Mouse (Mus musculus) limb, embryonic 13.5 days (tissue): ENCODE measurements at regions not wholly inside any gene's neighbourhood (a gene's known extent, or its start where the extent isn't known, plus 50 kb on each side); places are given as distances from the start of the nearest gene placed in this dataset.

Experiments
- ATAC-seq: fragments of 200-750 bp; cut with Nextera tagmentation; 2 replicates; pipeline ENCODE4 v1.8.0; 2017; ENCODE audit warnings: low read depth, moderate number of reproducible peaks, moderate TSS enrichment; ENCODE audit not compliant: low FRiP score
- H3K27ac ChIP-seq: fragments of 300-500 bp; sonication (generic); 2 replicates; pipeline ENCODE4 v1.5.1; 2015; ENCODE audit warnings: inconsistent platforms, mild to moderate bottlenecking, moderate library complexity
- H3K27me3 ChIP-seq: fragments of 300-500 bp; sonication (generic); 2 replicates; pipeline ENCODE4 v1.6.1; 2015; ENCODE audit warnings: mild to moderate bottlenecking, inconsistent platforms
- H3K36me3 ChIP-seq: fragments of 300-500 bp; sonication (generic); 2 replicates; pipeline ENCODE4 v1.6.1; 2015; ENCODE audit warnings: inconsistent platforms, mild to moderate bottlenecking, moderate library complexity
- H3K4me1 ChIP-seq: fragments of 300-500 bp; sonication (generic); 2 replicates; pipeline ENCODE4 v1.6.1; 2015; ENCODE audit warnings: inconsistent platforms
- H3K4me2 ChIP-seq: fragments of 300-500 bp; sonication (generic); replicated peaks from 2 replicates; pipeline ENCODE4 v1.6.1; 2015; ENCODE audit warnings: inconsistent platforms, mild to moderate bottlenecking, moderate library complexity
- H3K4me3 ChIP-seq: fragments of 300-500 bp; sonication (generic); 2 replicates; pipeline ENCODE4 v1.5.1; 2015; ENCODE audit warnings: moderate library complexity, mild to moderate bottlenecking, inconsistent platforms
- H3K9ac ChIP-seq: fragments of 300-500 bp; sonication (generic); 2 replicates; pipeline ENCODE4 v1.6.1; 2015; ENCODE audit warnings: mild to moderate bottlenecking, inconsistent platforms
- H3K9me3 ChIP-seq: fragments of 300-500 bp; sonication (generic); 2 replicates; pipeline ENCODE4 v1.6.1; 2016; ENCODE audit warnings: inconsistent platforms
- WGBS: fragments of 180-500 bp; shearing (Covaris S2); methylation state at CpG from one replicate; pipeline ENCODE4 v1.1.7; 2015; 5-methylcytosine and 5-hydroxymethylcytosine counted together

DNA sequence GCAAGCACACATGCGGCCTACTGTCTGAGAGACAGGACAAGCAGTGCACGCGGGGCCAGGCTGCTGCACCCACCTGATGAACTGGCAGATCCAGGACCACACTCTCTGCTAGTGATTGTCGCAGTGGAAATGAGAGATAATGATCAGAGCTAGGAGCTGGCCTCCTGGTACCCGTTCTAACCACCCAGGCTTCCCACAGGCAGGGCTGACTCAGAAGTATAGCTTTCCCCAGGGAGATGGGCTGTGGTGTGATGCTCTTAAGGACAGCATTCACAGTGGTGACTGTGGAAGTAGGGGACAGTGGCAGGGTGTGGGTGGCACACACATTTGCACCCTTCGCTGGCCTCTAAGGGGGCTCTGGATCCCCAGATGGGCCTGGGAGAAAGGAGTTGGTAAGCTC is 128.0 kb downstream of the Kif26a start:
- 82% methylated on average over 6 of the region's 6 CpGs for WGBS
- H3K9ac ChIP-seq: no peak overlapping the region

GRCm38 (mm10) chr12:112274756-112275155 is 128.7 kb downstream of the Kif26a start:
- ATAC-seq: no peak
- no peak overlapping the region for H3K4me2 ChIP-seq
- no peaks in the 10 kb centered on the region for H3K36me3 ChIP-seq
- 35% methylated on average over 11 of the region's 11 CpGs for WGBS
- no peak overlapping the region for H3K4me3 ChIP-seq
- no peak overlapping the region for H3K27ac ChIP-seq
- no peak overlapping the region for H3K9ac ChIP-seq
- peaks cover 47% of the 10 kb centered on the region for H3K4me1 ChIP-seq
- H3K9me3 ChIP-seq: no peaks in the 10 kb centered on the region
- peaks cover 8% of the 10 kb centered on the region; the same call in 1 of the 2 replicates for H3K27me3 ChIP-seq

More for the DNA sequence above, 128.0 kb downstream of the Kif26a start:
- no peak overlapping the region for H3K4me2 ChIP-seq
- H3K36me3 ChIP-seq: no peaks in the 10 kb centered on the region
- no peak overlapping the region for H3K27ac ChIP-seq
- H3K4me1 ChIP-seq: peaks cover 47% of the 10 kb centered on the region
- no peak for ATAC-seq
- no peak overlapping the region for H3K4me3 ChIP-seq
- no peaks in the 10 kb centered on the region for H3K9me3 ChIP-seq
- peaks cover 8% of the 10 kb centered on the region; the same call in 1 of the 2 replicates for H3K27me3 ChIP-seq

DNA sequence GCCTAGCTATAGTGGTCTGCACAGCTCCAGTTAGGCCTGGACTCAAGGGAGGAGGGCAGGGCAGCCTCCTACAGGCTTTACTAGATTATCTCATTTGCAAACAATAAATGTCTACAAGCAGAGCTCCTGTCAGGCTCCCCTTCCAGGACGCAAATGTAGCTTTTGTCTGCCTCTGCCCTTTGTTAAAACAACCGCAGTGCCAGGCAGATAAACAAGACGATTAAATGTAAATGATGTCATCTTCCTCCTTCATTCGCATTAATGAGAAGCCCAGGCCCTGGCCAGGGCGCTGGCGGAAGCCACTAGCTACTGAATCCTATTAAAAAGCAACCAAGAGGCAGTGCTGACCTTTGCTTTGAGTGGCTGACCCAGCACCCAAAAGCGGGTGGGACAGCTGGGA is 130.6 kb downstream of the Kif26a start:
- Histone ChIP-seq H3K27me3 (peaks cover 8% of the 10 kb centered on the region; the same call in 1 of the 2 replicates), H3K36me3 (no peaks in the 10 kb centered on the region), H3K4me3 (no peak overlapping the region), H3K4me2 (no peak overlapping the region), H3K9ac (no peak overlapping the region), H3K27ac (no peak overlapping the region), H3K4me1 (peaks cover 45% of the 10 kb centered on the region), H3K9me3 (no peaks in the 10 kb centered on the region)
- ATAC-seq: no peak
- WGBS: 35% methylated on average over 7 of the region's 7 CpGs

- Histone ChIP-seq H3K36me3 (no peaks in the 10 kb centered on the region), H3K27ac (no peak overlapping the region), H3K4me2 (no peak overlapping the region), H3K4me3 (no peak overlapping the region), H3K9ac (no peak overlapping the region), H3K9me3 (no peaks in the 10 kb centered on the region), H3K4me1 (peaks cover 36% of the 10 kb centered on the region), H3K27me3 (peaks cover 8% of the 10 kb centered on the region; the same call in 1 of the 2 replicates)
- ATAC-seq: no peak
- WGBS: 44% methylated on average over 14 of the region's 14 CpGs
These were observed 131.5 kb downstream of the Kif26a start for GRCm38 (mm10) chr12:112277511-112277910.

DNA sequence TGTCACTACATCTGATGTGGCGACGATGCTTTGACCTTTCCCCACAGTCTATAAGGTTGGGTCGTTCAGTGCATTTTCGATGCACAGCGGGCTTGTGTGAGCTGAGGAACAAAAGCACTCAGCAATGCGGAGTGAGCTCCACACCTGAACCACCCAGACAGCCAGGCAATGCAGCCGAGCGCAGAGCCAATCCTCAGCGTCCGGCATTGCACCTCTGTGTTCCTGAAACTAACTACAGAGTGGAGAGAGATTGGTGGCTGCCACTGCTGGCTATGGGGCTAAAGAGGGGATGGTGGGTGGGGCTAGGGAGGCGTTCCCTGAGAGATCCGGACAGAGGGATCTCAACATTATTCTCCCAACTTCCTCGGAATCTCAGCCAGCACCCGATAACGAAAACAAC is 139.1 kb downstream of the Kif26a start:
- ATAC-seq: no peak
- Histone ChIP-seq H3K4me1 (0 out of 2 replicates have a peak, but pooled peaks cover 9% of the 10 kb centered on the region), H3K9ac (no peak overlapping the region), H3K4me2 (no peak overlapping the region), H3K9me3 (no peaks in the 10 kb centered on the region), H3K36me3 (no peaks in the 10 kb centered on the region), H3K4me3 (no peak overlapping the region), H3K27ac (no peak overlapping the region), H3K27me3 (no peaks in the 10 kb centered on the region)
- WGBS: 55% methylated on average over 15 of the region's 15 CpGs

DNA sequence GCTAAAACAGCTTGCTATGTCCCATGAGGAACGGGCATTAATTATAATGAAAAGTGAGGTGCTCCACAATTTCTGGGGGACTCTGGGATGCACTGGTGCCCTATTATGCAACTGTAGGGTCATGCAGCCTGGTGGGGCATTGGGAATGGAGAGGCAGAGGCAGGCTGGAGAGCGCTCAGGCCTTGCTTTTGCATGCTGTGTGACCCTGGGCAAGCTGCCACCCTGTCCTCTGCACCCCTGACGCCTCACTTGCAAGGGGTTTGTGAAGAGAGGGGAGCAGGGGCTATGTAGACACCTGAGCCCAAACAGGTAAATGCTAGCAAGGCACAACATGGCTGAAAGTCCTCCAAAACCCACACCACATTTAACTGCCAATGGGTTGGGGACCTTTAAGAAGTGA is 142.8 kb downstream of the Kif26a start:
- Histone ChIP-seq H3K4me3 (no peak overlapping the region), H3K4me2 (no peak overlapping the region), H3K27me3 (no peaks in the 10 kb centered on the region), H3K9ac (no peak overlapping the region), H3K4me1 (peaks cover 15% of the 10 kb centered on the region), H3K36me3 (no peaks in the 10 kb centered on the region), H3K9me3 (no peaks in the 10 kb centered on the region), H3K27ac (no peak overlapping the region)
- no peak for ATAC-seq
- WGBS: 90% methylated on average over 3 of the region's 3 CpGs

GRCm38 (mm10) chr12:112290299-112290698 is 144.3 kb downstream of the Kif26a start:
- no peaks in the 10 kb centered on the region for H3K27me3 ChIP-seq
- no peaks in the 10 kb centered on the region for H3K36me3 ChIP-seq
- H3K9me3 ChIP-seq: no peaks in the 10 kb centered on the region
- 83% methylated on average over 9 of the region's 9 CpGs for WGBS
- H3K4me3 ChIP-seq: no peak overlapping the region
- no peak for ATAC-seq
- H3K9ac ChIP-seq: no peak overlapping the region; the same call in 1 of the 2 replicates
- H3K4me2 ChIP-seq: no peak overlapping the region
- no peak overlapping the region for H3K27ac ChIP-seq
- H3K4me1 ChIP-seq: peaks cover 14% of the 10 kb centered on the region

DNA sequence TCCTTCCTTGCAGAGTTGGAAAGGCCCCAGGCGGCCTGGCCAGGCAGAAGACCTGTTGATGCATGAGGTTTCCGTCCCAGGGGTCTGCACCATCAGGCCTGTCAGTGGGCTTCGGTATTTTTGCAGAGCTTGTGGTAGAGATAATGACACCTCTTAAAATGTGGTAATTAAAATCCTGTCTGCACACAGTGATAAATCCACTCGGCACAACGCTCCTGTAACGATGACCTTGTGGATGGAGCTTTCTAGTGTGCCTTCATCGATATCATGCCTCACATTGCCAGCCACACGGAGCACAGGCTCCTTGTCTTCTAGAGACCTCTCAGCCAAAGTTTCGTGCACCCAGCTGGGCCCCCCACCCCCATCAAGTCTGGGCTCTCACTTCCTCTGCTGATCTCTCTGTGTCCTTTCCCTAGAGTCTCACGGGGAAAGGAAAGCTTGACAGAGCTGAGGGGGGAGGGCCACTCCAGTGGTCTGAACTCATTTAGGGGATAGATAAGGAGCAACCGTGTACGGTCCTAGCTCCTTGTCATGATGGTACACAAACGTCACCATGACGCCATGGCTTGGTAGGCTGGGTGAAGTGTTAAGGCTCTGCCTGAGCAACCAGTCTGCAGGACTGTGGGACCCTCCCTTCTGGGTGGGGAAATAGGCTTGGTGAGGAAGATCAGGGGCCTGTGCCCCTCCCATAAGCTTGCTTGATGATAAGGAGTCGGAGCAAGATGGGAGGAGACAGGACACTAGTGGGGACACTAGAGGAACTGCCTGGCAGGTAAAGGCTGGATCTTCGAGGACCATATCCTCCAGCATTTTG is 145.9 kb downstream of the Kif26a start:
- peaks cover 26% of the 10 kb centered on the region for H3K4me1 ChIP-seq
- H3K36me3 ChIP-seq: no peaks in the 10 kb centered on the region
- H3K9me3 ChIP-seq: no peaks in the 10 kb centered on the region
- 61% methylated on average over 16 of the region's 16 CpGs for WGBS
- no peak overlapping the region for H3K27ac ChIP-seq
- H3K9ac ChIP-seq: no peak overlapping the region
- H3K4me2 ChIP-seq: no peak overlapping the region
- H3K27me3 ChIP-seq: no peaks in the 10 kb centered on the region
- no peak for ATAC-seq
- H3K4me3 ChIP-seq: no peak overlapping the region

- Histone ChIP-seq H3K36me3 (no peaks in the 10 kb centered on the region), H3K27ac (no peak overlapping the region), H3K4me3 (no peak overlapping the region), H3K4me1 (peaks cover 26% of the 10 kb centered on the region), H3K9me3 (no peaks in the 10 kb centered on the region), H3K4me2 (no peak overlapping the region), H3K27me3 (no peaks in the 10 kb centered on the region), H3K9ac (no peak overlapping the region)
- WGBS: 33% methylated on average over 13 of the region's 13 CpGs
- no peak for ATAC-seq
These were observed 147.1 kb downstream of the Kif26a start for GRCm38 (mm10) chr12:112293105-112293504.

GRCm38 (mm10) chr12:112295337-112295941 is 149.4 kb downstream of the Kif26a start:
- no peak overlapping the region for H3K4me3 ChIP-seq
- no peak overlapping the region for H3K4me2 ChIP-seq
- no peaks in the 10 kb centered on the region for H3K36me3 ChIP-seq
- no peaks in the 10 kb centered on the region for H3K9me3 ChIP-seq
- no peak overlapping the region for H3K27ac ChIP-seq
- peaks cover 39% of the 10 kb centered on the region for H3K4me1 ChIP-seq
- ATAC-seq: no peak
- H3K27me3 ChIP-seq: peaks cover under 1% of the 10 kb centered on the region; the same call in 1 of the 2 replicates
- 81% methylated on average over 6 of the region's 6 CpGs for WGBS
- H3K9ac ChIP-seq: no peak overlapping the region

- ATAC-seq: no peak
- H3K4me1 ChIP-seq: peaks cover 56% of the 10 kb centered on the region
These were observed 152.5 kb downstream of the Kif26a start for GRCm38 (mm10) chr12:112298521-112298920.

GRCm38 (mm10) chr12:112299089-112299488 is 153.1 kb downstream of the Kif26a start:
- H3K36me3 ChIP-seq: no peaks in the 10 kb centered on the region
- H3K4me3 ChIP-seq: no peak overlapping the region
- peaks cover 56% of the 10 kb centered on the region for H3K4me1 ChIP-seq
- peaks cover 29% of the 10 kb centered on the region for H3K27me3 ChIP-seq
- H3K9me3 ChIP-seq: no peaks in the 10 kb centered on the region
- H3K9ac ChIP-seq: no peak overlapping the region
- no peak for ATAC-seq
- H3K27ac ChIP-seq: no peak overlapping the region
- WGBS: 63% methylated on average over 5 of the region's 5 CpGs
- H3K4me2 ChIP-seq: no peak overlapping the region

More at GRCm38 (mm10) chr12:112298521-112298920, 152.5 kb downstream of the Kif26a start:
- Histone ChIP-seq H3K36me3 (no peaks in the 10 kb centered on the region), H3K4me2 (no peak overlapping the region), H3K27ac (no peak overlapping the region), H3K9ac (no peak overlapping the region), H3K27me3 (peaks cover 26% of the 10 kb centered on the region), H3K4me3 (no peak overlapping the region), H3K9me3 (no peaks in the 10 kb centered on the region)
- 81% methylated on average over 8 of the region's 8 CpGs for WGBS
